Mouse (Mus musculus) erythroblast, adult 5-6 weeks (primary cell): ENCODE results near the gene Stoml2. TPM values are rescaled to one million over a fixed set of nuclear protein-coding genes. Genes with fewer than 3 reads are reported as not detected.

Experiments used
- ATAC-seq: replicated peaks from 2 replicates; pipeline ENCODE4 v1.8.0; 2016; ENCODE audit warnings: moderate number of reproducible peaks, mild to moderate bottlenecking, moderate TSS enrichment, inconsistent platforms; ENCODE audit not compliant: poor library complexity, low FRiP score, severe bottlenecking
- total RNA-seq, 2 experiments: library from RNA; stranded (forward) in 1 of 2; stranded (reverse) in 1 of 2; fragments of 150-400 nt in 1 of 2; fragments of 200-764, 138-1000 nt in 1 of 2; gene quantifications; 2 replicates each; pipeline versions ENCODE4 v1.2.3 to v1.2.4; 2015 to 2017; ENCODE audit warnings: low replicate concordance in 2 of 2

Gene Stoml2
- total RNA-seq (2015; ENCODE audit: low replicate concordance) (38.6 and 40.1 TPM in 2 replicates), total RNA-seq (2017; ENCODE audit: low replicate concordance) (53.4 and 59.0 TPM in 2 replicates)

- peak; percentile 91 for ATAC-seq
Measured at GRCm38 (mm10) chr4:43031237-43031995, at the start of gene Stoml2. TSS of gene Stoml2 (minus strand) at chr4:43031710.

- no peak for ATAC-seq
Measured at GRCm38 (mm10) chr4:43078071-43078718, 46.7 kb upstream of the Stoml2 start.

GRCm38 (mm10) chr4:43074923-43075322, 43.4 kb upstream of the Stoml2 start:
- no peak for ATAC-seq

- no peak for ATAC-seq
Measured at GRCm38 (mm10) chr4:43065471-43065870, 34.0 kb upstream of the Stoml2 start.

GRCm38 (mm10) chr4:43060286-43060685, 28.8 kb upstream of the Stoml2 start:
- ATAC-seq, result no peak

- ATAC-seq, result no peak
Measured at GRCm38 (mm10) chr4:43059697-43060096, 28.2 kb upstream of the Stoml2 start.

- peak; percentile 91 for ATAC-seq
Measured at GRCm38 (mm10) chr4:43058753-43059654, 27.5 kb upstream of the Stoml2 start, which contains the start of gene Unc13b. TSS of gene Unc13b (plus strand) at chr4:43058953.

- ATAC-seq, result no peak; the same call in 1 of the 2 replicates
Measured at GRCm38 (mm10) chr4:43058392-43058752, 26.9 kb upstream of the Stoml2 start.

GRCm38 (mm10) chr4:43057654-43058053, 26.1 kb upstream of the Stoml2 start:
- ATAC-seq, result no peak

GRCm38 (mm10) chr4:43052627-43053026, 21.1 kb upstream of the Stoml2 start:
- ATAC-seq, result peak; percentile 92

- ATAC-seq, result peak; percentile 58; the same call in 1 of the 2 replicates
Measured at GRCm38 (mm10) chr4:43047231-43047630, 15.7 kb upstream of the Stoml2 start.

GRCm38 (mm10) chr4:43046607-43047006, 15.1 kb upstream of the Stoml2 start:
- ATAC-seq, result no peak

- ATAC-seq, result peak; percentile 86
Measured at GRCm38 (mm10) chr4:43045659-43046302, 14.3 kb upstream of the Stoml2 start, which contains the start of gene Fam214b. TSS of gene Fam214b (minus strand) at chr4:43046220.

GRCm38 (mm10) chr4:43045285-43045658, 13.8 kb upstream of the Stoml2 start:
- ATAC-seq, result no peak

GRCm38 (mm10) chr4:43044673-43045072, 13.2 kb upstream of the Stoml2 start:
- no peak for ATAC-seq

GRCm38 (mm10) chr4:43043644-43044357, 12.3 kb upstream of the Stoml2 start:
- no peak for ATAC-seq

- no peak for ATAC-seq
Measured at GRCm38 (mm10) chr4:43040881-43041547, 9.5 kb upstream of the Stoml2 start.

GRCm38 (mm10) chr4:43040114-43040572, 8.6 kb upstream of the Stoml2 start:
- peak; percentile 78 for ATAC-seq
